Mouse (Mus musculus): ENCODE measurements at regions not wholly inside any gene's neighbourhood (a gene's known extent, or its start where the extent isn't known, plus 50 kb on each side); places are given as distances from the start of the nearest gene placed in this dataset.

DNA sequence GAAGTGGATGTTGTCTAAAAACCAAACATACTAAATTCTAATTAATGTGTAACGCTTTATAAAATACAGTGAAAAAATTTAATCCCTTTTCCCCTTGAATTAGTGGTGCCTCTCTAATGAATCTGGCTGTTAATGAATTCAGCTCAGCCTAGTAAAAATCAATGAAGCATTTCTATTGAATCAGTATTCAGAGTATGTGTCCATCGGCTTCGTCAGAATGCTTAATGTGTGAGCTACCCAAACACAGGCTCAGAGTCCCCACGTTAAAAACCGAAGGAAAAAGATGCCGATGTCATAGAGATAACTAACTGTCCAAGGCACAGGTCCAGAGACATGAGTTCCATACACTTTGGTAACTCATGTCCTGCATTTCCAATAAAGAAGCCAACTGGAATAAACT is 126.3 kb upstream of the Plekha5 start:
- no peak overlapping the region for H3K4me3 ChIP-seq (replicated peaks; ENCODE audit: low read length)
- peaks cover 23% of the 10 kb centered on the region for H3K4me1 ChIP-seq (replicated peaks; ENCODE audit: low read depth, low read length)
- peaks cover 34% of the 10 kb centered on the region for H3K27me3 ChIP-seq (ENCODE audit: insufficient read depth, low read length)
- no peaks in the 10 kb centered on the region for H3K36me3 ChIP-seq (ENCODE audit: insufficient read depth, low read length)
- TF ChIP-seq NANOG (IDR thresholded peaks at IDR 0.05; ENCODE audit: borderline replicate concordance, low read length) (no peak), POU5F1 (IDR thresholded peaks at IDR 0.05; ENCODE audit: borderline replicate concordance, low read length) (no peak), CTCF (conservative IDR thresholded peaks at IDR 0.05; ENCODE audit: low read length) (no peak)
- no peaks in the 10 kb centered on the region for H3K9me3 ChIP-seq (ENCODE audit: low read length)

- no peak for TF ChIP-seq POU5F1 (IDR thresholded peaks at IDR 0.05; ENCODE audit: borderline replicate concordance, low read length)
- TF ChIP-seq CTCF (conservative IDR thresholded peaks at IDR 0.05; ENCODE audit: low read length), result no peak
- no peak for TF ChIP-seq NANOG (IDR thresholded peaks at IDR 0.05; ENCODE audit: borderline replicate concordance, low read length)
- no peaks in the 10 kb centered on the region for H3K9me3 ChIP-seq (ENCODE audit: low read length)
- H3K4me3 ChIP-seq (replicated peaks; ENCODE audit: low read length), result no peak overlapping the region
- peaks cover 13% of the 10 kb centered on the region for H3K27me3 ChIP-seq (ENCODE audit: insufficient read depth, low read length)
- H3K36me3 ChIP-seq (ENCODE audit: insufficient read depth, low read length), result no peaks in the 10 kb centered on the region
- H3K4me1 ChIP-seq (replicated peaks; ENCODE audit: low read depth, low read length), result peaks cover 21% of the 10 kb centered on the region
Measured at GRCm38 (mm10) chr6:140290109-140290508, 133.7 kb upstream of the Plekha5 start.

DNA sequence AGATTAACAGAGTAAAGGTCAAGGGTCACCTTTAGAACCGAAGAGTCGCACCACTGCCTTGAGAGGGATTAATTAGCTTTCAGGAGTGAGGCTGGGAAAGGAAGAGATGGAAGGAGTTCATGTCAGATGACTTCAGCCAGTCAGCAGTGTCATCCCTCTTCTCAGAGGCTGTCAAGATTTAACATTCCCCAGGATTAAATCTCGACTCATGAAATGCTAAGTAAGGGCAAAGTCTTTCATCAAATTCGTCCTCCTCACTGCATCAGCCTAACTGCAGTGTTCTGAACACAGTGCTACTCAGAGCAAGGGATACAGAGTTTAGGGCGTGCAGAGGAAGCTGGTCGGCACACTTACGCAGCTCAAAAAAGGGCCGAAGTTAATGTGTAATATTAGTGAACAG is 135.1 kb upstream of the Plekha5 start:
- Histone ChIP-seq H3K4me1 (replicated peaks; ENCODE audit: low read depth, low read length) (peaks cover 17% of the 10 kb centered on the region), H3K36me3 (ENCODE audit: insufficient read depth, low read length) (no peaks in the 10 kb centered on the region)
- TF ChIP-seq CTCF (conservative IDR thresholded peaks at IDR 0.05; ENCODE audit: low read length), result no peak
- no peak for TF ChIP-seq NANOG (IDR thresholded peaks at IDR 0.05; ENCODE audit: borderline replicate concordance, low read length)
- no peak for TF ChIP-seq POU5F1 (IDR thresholded peaks at IDR 0.05; ENCODE audit: borderline replicate concordance, low read length)

GRCm38 (mm10) chr6:140282285-140282577 is 141.6 kb upstream of the Plekha5 start:
- Histone ChIP-seq H3K4me3 (replicated peaks; ENCODE audit: low read length) (no peak overlapping the region), H3K4me1 (replicated peaks; ENCODE audit: low read depth, low read length) (peaks cover 25% of the 10 kb centered on the region), H3K27me3 (ENCODE audit: insufficient read depth, low read length) (no peaks in the 10 kb centered on the region), H3K36me3 (ENCODE audit: insufficient read depth, low read length) (no peaks in the 10 kb centered on the region), H3K9me3 (ENCODE audit: low read length) (no peaks in the 10 kb centered on the region)
- TF ChIP-seq NANOG (IDR thresholded peaks at IDR 0.05; ENCODE audit: borderline replicate concordance, low read length), result no peak
- no peak for TF ChIP-seq CTCF (conservative IDR thresholded peaks at IDR 0.05; ENCODE audit: low read length)
- no peak for TF ChIP-seq POU5F1 (IDR thresholded peaks at IDR 0.05; ENCODE audit: borderline replicate concordance, low read length)

More for the DNA sequence above, 135.1 kb upstream of the Plekha5 start:
- Histone ChIP-seq H3K9me3 (ENCODE audit: low read length) (no peaks in the 10 kb centered on the region), H3K27me3 (ENCODE audit: insufficient read depth, low read length) (peaks cover 3% of the 10 kb centered on the region), H3K4me3 (replicated peaks; ENCODE audit: low read length) (no peak overlapping the region)

GRCm38 (mm10) chr6:140281488-140282284 is 142.2 kb upstream of the Plekha5 start:
- Histone ChIP-seq H3K9me3 (ENCODE audit: low read length) (no peaks in the 10 kb centered on the region), H3K4me1 (replicated peaks; ENCODE audit: low read depth, low read length) (peaks cover 25% of the 10 kb centered on the region), H3K27me3 (ENCODE audit: insufficient read depth, low read length) (no peaks in the 10 kb centered on the region), H3K4me3 (replicated peaks; ENCODE audit: low read length) (no peak overlapping the region), H3K36me3 (ENCODE audit: insufficient read depth, low read length) (no peaks in the 10 kb centered on the region)
- TF ChIP-seq CTCF (conservative IDR thresholded peaks at IDR 0.05; ENCODE audit: low read length) (no peak), POU5F1 (IDR thresholded peaks at IDR 0.05; ENCODE audit: borderline replicate concordance, low read length) (no peak), NANOG (IDR thresholded peaks at IDR 0.05; ENCODE audit: borderline replicate concordance, low read length) (no peak)

DNA sequence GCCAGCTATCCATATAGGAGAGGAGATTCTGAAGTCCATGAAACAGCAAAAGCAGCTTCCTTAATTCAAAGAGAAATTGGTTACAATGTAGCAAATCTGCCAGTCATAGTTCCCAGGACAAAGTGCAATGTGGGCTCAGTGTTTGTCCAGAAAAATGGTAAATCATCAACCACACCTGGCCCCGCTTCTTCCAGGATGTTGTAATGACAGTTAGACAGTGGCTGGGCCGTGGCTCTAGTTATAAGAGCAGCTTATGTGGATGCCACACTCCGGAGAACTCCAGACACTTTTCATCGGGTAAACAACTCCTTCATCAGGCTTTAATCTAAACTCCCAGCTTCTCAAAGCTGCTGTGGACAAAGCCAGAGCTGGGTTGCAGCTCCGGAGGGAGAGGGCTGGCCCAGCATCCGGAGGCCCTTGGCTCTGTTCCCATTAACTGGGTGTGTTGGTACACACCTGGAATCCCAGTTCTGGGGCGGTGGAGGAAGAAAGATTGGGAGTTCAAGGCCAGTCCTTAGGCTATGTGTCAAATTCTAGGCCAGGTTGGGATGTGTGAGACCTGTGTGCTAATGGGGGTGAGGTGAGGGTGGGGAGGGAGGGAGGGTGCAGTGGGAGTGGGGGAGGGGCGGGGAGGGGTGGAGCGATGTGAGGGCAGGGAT is 142.9 kb upstream of the Plekha5 start:
- Histone ChIP-seq H3K36me3 (ENCODE audit: insufficient read depth, low read length) (no peaks in the 10 kb centered on the region), H3K9me3 (ENCODE audit: low read length) (no peaks in the 10 kb centered on the region), H3K4me3 (replicated peaks; ENCODE audit: low read length) (no peak overlapping the region), H3K27me3 (ENCODE audit: insufficient read depth, low read length) (no peaks in the 10 kb centered on the region), H3K4me1 (replicated peaks; ENCODE audit: low read depth, low read length) (peaks cover 25% of the 10 kb centered on the region)
- TF ChIP-seq POU5F1 (IDR thresholded peaks at IDR 0.05; ENCODE audit: borderline replicate concordance, low read length), result no peak
- no peak for TF ChIP-seq CTCF (conservative IDR thresholded peaks at IDR 0.05; ENCODE audit: low read length)
- no peak for TF ChIP-seq NANOG (IDR thresholded peaks at IDR 0.05; ENCODE audit: borderline replicate concordance, low read length)

DNA sequence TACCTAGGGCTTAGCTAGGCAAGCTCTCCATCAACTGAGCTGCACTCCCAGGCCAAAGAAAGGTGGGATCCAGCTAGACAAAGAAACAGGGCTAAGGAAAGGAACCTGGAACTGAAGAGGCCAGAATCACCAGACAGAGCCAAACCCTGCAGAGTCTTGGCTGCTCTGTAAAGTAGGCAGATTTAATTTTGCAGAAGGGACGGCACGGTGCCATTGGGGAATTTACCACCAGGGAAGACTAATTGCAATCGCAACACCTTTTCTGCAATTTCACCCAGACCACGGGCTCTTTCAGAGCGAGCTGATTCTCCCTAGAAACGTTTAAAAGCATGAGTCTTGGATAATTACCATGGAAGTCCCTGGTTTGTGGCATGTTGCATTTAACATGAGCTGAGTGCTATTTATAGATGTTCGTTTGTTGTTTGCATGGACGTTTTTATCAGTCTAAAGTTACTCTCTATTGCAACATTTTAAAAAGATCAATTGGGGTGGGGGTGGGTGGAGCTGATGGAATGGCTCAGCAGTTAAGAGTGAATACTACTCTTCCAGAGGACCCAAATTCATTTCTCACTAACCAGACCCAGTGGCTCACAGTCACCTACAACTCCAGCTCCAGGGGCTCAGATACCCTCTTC is 144.0 kb upstream of the Plekha5 start:
- H3K4me3 ChIP-seq (replicated peaks; ENCODE audit: low read length), result no peak overlapping the region
- TF ChIP-seq POU5F1 (IDR thresholded peaks at IDR 0.05; ENCODE audit: borderline replicate concordance, low read length) (no peak), CTCF (conservative IDR thresholded peaks at IDR 0.05; ENCODE audit: low read length) (no peak), NANOG (IDR thresholded peaks at IDR 0.05; ENCODE audit: borderline replicate concordance, low read length) (no peak)
- H3K9me3 ChIP-seq (ENCODE audit: low read length), result 0 out of 2 replicates have a peak, but pooled peaks cover 3% of the 10 kb centered on the region
- peaks cover 25% of the 10 kb centered on the region for H3K4me1 ChIP-seq (replicated peaks; ENCODE audit: low read depth, low read length)
- no peaks in the 10 kb centered on the region for H3K27me3 ChIP-seq (ENCODE audit: insufficient read depth, low read length)
- no peaks in the 10 kb centered on the region for H3K36me3 ChIP-seq (ENCODE audit: insufficient read depth, low read length)

DNA sequence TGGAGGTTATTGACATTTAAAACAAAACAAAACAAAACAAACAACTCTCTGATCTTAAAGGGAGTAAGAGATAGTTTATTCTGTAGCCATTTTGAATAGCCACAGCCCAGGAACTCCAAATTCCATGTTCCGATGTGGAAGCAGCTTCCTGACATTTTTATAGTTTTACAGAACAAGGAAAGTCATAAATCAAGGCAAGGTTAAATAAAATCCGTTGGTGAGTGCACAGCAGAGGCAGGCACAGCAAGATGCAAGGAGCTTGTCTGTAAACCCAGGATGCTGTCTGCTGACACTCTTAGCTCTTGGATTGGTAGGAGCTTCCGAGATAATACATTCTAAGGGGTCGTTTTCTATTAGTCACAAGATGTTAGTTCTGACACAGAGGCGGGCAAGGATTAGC is 145.1 kb upstream of the Plekha5 start:
- no peak for TF ChIP-seq NANOG (IDR thresholded peaks at IDR 0.05; ENCODE audit: borderline replicate concordance, low read length)
- TF ChIP-seq CTCF (conservative IDR thresholded peaks at IDR 0.05; ENCODE audit: low read length), result no peak
- TF ChIP-seq POU5F1 (IDR thresholded peaks at IDR 0.05; ENCODE audit: borderline replicate concordance, low read length), result no peak
- Histone ChIP-seq H3K9me3 (ENCODE audit: low read length) (0 out of 2 replicates have a peak, but pooled peaks cover 3% of the 10 kb centered on the region), H3K4me1 (replicated peaks; ENCODE audit: low read depth, low read length) (peaks cover 25% of the 10 kb centered on the region), H3K27me3 (ENCODE audit: insufficient read depth, low read length) (no peaks in the 10 kb centered on the region), H3K4me3 (replicated peaks; ENCODE audit: low read length) (no peak overlapping the region), H3K36me3 (ENCODE audit: insufficient read depth, low read length) (no peaks in the 10 kb centered on the region)
